Comparison of ENCODE assay signal across 28 mouse cellular contexts in genomic region chr3:88299172-88299571, GRCm38 (mm10). TPM values are rescaled to one million over a fixed set of nuclear protein-coding genes. Genes with fewer than 3 reads are reported as not detected.
DNase-seq lines count a peak whose midpoint lies in the region; ATAC-seq and TF ChIP-seq lines count a peak whose summit lies in the region.
"Had no signal": no experiment of that assay in that cellular context is flagged by ENCODE, and none has a peak within 500 bp of the region (broad histone marks: within the 10 kb centered on the region; RNA-seq: fewer than 3 reads in every experiment).

No protein-coding gene starts in this region.

- H3K27ac ChIP-seq in forebrain, embryonic 10.5 days: no peak overlapping the region
- H3K27ac ChIP-seq in forebrain, embryonic 14.5 days (ENCODE audit: low read depth, low read length): no peak overlapping the region
- no peak overlapping the region for H3K27ac ChIP-seq in liver, embryonic 12.5 days
- no peak overlapping the region for H3K27ac ChIP-seq in CH12.LX (ENCODE audit: insufficient read depth, low read depth)
- H3K27ac ChIP-seq in liver, embryonic 13.5 days: no peak overlapping the region
- H3K27ac ChIP-seq: embryonic facial prominence, embryonic 12.5 days; forebrain, embryonic 15.5 days; heart, embryonic 10.5 days; hindbrain, embryonic 12.5 days; intestine, embryonic 15.5 days; left cerebral cortex, adult 2 months; lung, embryonic 15.5 days had no signal

- peaks cover 28% of the 10 kb centered on the region for H3K4me1 ChIP-seq in forebrain, embryonic 10.5 days
- peaks cover 16% of the 10 kb centered on the region; the same call in 1 of the 2 replicates for H3K4me1 ChIP-seq in forebrain, embryonic 14.5 days (ENCODE audit: control insufficient read depth, insufficient read depth, low read length)
- peaks cover 27% of the 10 kb centered on the region for H3K4me1 ChIP-seq in liver, embryonic 12.5 days
- H3K4me1 ChIP-seq in CH12.LX (ENCODE audit: control insufficient read depth in 1 of 2, insufficient read depth in 2 of 2): peaks cover 0 to 28% of the 10 kb centered on the region in 2 experiments; a peak in 3 of 4 replicates
- peaks cover 31% of the 10 kb centered on the region for H3K4me1 ChIP-seq in liver, embryonic 13.5 days (replicated peaks)

- WGBS in forebrain, embryonic 10.5 days: 89% methylated on average over 1 of the region's 1 CpGs
- 93% methylated on average over 1 of the region's 1 CpGs for WGBS in forebrain, embryonic 14.5 days
- 23% methylated on average over 1 of the region's 1 CpGs for WGBS in liver, embryonic 12.5 days (ENCODE audit: insufficient replicate concordance)
- WGBS in liver, embryonic 13.5 days (ENCODE audit: insufficient replicate concordance): 29% methylated on average over 1 of the region's 1 CpGs

- no peak overlapping the region for H3K4me2 ChIP-seq in forebrain, embryonic 14.5 days (ENCODE audit: low read length)
- H3K4me2 ChIP-seq in liver, embryonic 12.5 days: peak overlapping the region; percentile 79
- no peak overlapping the region for H3K4me2 ChIP-seq in CH12.LX (ENCODE audit: insufficient read depth, low read depth, poor library complexity, severe bottlenecking)
- H3K4me2 ChIP-seq in liver, embryonic 13.5 days: peak overlapping the region; percentile 82

- peak overlapping the region; percentile 84; the same call in 1 of the 2 replicates for H3K4me3 ChIP-seq in forebrain, embryonic 10.5 days
- H3K4me3 ChIP-seq in forebrain, embryonic 14.5 days (ENCODE audit: low read depth, low read length): no peak overlapping the region
- peak overlapping the region; percentile 72; the same call in 1 of the 2 replicates for H3K4me3 ChIP-seq in liver, embryonic 12.5 days
- no peak overlapping the region for H3K4me3 ChIP-seq in CH12.LX (replicated peaks in 1 of 3; ENCODE audit: low read depth in 2 of 3, low read length in 2 of 3, poor library complexity in 1 of 3)
- peak overlapping the region; percentile 89; the same call in 1 of the 2 replicates for H3K4me3 ChIP-seq in liver, embryonic 13.5 days (replicated peaks)
- H3K4me3 ChIP-seq: left cerebral cortex, adult 2 months had no signal

- no peak for TF ChIP-seq POLR2A in CH12.LX (IDR thresholded peaks at IDR 0.05; ENCODE audit: low read depth, low read length)

- no peak for DNase-seq in forebrain, embryonic 10.5 days (ENCODE audit: extremely low spot score, low spot score)
- no peak for DNase-seq in forebrain, embryonic 14.5 days (ENCODE audit: low spot score)
- DNase-seq in liver (no peak), CH12.LX (ENCODE audit: extremely low read depth) (no peak)
- no peak for DNase-seq in liver, embryonic 13.5 days
- DNase-seq in cerebellum, adult 18-20 months: no peak
- DNase-seq in retina, postnatal 1 day: no peak
- DNase-seq: adrenal gland, postnatal 25 days; cerebellum, postnatal 14 days; gastrocnemius, postnatal 10 days; kidney, adult 8-10 months; kidney, postnatal 10 days; lung, postnatal 36 days; thymus, adult 18-20 months; thymus, postnatal 4 days had no signal

- no peak for TF ChIP-seq CTCF in CH12.LX (conservative IDR thresholded peaks at IDR 0.05 in 1 of 2, IDR thresholded peaks at IDR 0.05 in 1 of 2; ENCODE audit: low read depth in 2 of 2, low read length in 2 of 2)

- no peaks in the 10 kb centered on the region for H3K9me3 ChIP-seq in forebrain, embryonic 10.5 days
- H3K9me3 ChIP-seq in forebrain, embryonic 14.5 days (replicated peaks; ENCODE audit: control insufficient read depth, low read length): no peaks in the 10 kb centered on the region
- H3K9me3 ChIP-seq in liver, embryonic 12.5 days (replicated peaks): no peaks in the 10 kb centered on the region
- H3K9me3 ChIP-seq in CH12.LX (replicated peaks; ENCODE audit: low read length): no peaks in the 10 kb centered on the region
- no peaks in the 10 kb centered on the region for H3K9me3 ChIP-seq in liver, embryonic 13.5 days (replicated peaks)
- H3K9me3 ChIP-seq: embryonic facial prominence, embryonic 12.5 days; forebrain, embryonic 15.5 days; heart, embryonic 10.5 days; hindbrain, embryonic 12.5 days; intestine, embryonic 15.5 days; lung, embryonic 15.5 days had no signal

- H3K27me3 ChIP-seq in forebrain, embryonic 10.5 days (ENCODE audit: poor library complexity, severe bottlenecking): no peaks in the 10 kb centered on the region
- no peaks in the 10 kb centered on the region for H3K27me3 ChIP-seq in forebrain, embryonic 14.5 days (replicated peaks; ENCODE audit: control insufficient read depth, insufficient read depth, low read length)
- H3K27me3 ChIP-seq in liver, embryonic 12.5 days (replicated peaks): no peaks in the 10 kb centered on the region
- H3K27me3 ChIP-seq in CH12.LX (replicated peaks): no peaks in the 10 kb centered on the region
- H3K27me3 ChIP-seq in liver, embryonic 13.5 days: no peaks in the 10 kb centered on the region
- H3K27me3 ChIP-seq: embryonic facial prominence, embryonic 12.5 days; forebrain, embryonic 15.5 days; hindbrain, embryonic 12.5 days; intestine, embryonic 15.5 days; lung, embryonic 15.5 days had no signal

- peaks cover 60% of the 10 kb centered on the region for H3K36me3 ChIP-seq in forebrain, embryonic 10.5 days (replicated peaks)
- peaks cover 51% of the 10 kb centered on the region for H3K36me3 ChIP-seq in forebrain, embryonic 14.5 days (ENCODE audit: control insufficient read depth, insufficient read depth, low read length)
- H3K36me3 ChIP-seq in liver, embryonic 12.5 days: peaks cover 58% of the 10 kb centered on the region
- H3K36me3 ChIP-seq in CH12.LX (replicated peaks in 1 of 2; ENCODE audit: control insufficient read depth in 1 of 2, insufficient read depth in 1 of 2, low read length in 1 of 2): peaks cover 43 to 59% of the 10 kb centered on the region in 2 experiments
- H3K36me3 ChIP-seq in liver, embryonic 13.5 days: peaks cover 48% of the 10 kb centered on the region

- TF ChIP-seq RAD21 in CH12.LX (IDR thresholded peaks at IDR 0.05; ENCODE audit: low read depth, low read length): no peak

- no peak for ATAC-seq in forebrain, embryonic 14.5 days
- no peak for ATAC-seq in liver, embryonic 12.5 days
- no peak for ATAC-seq in liver, embryonic 13.5 days (ENCODE audit: low read depth)
- ATAC-seq: forebrain, embryonic 15.5 days; intestine, embryonic 15.5 days had no signal

- no peak for TF ChIP-seq EP300 in CH12.LX (IDR thresholded peaks at IDR 0.05; ENCODE audit: low read length)

- no peak overlapping the region for H3K9ac ChIP-seq in forebrain, embryonic 14.5 days (ENCODE audit: low read length)
- no peak overlapping the region for H3K9ac ChIP-seq in liver, embryonic 12.5 days
- H3K9ac ChIP-seq in CH12.LX (ENCODE audit: insufficient read depth, low read depth): peak overlapping the region; percentile 13; the same call in 1 of the 2 replicates
- 0 out of 2 replicates have a peak overlapping the region, but pooled peaks have one; percentile 14 for H3K9ac ChIP-seq in liver, embryonic 13.5 days
- H3K9ac ChIP-seq: intestine, embryonic 15.5 days had no signal

- dilution Hi-C loops in CH12.LX (cut with MboI; ENCODE audit: extremely low pct_ligation_motif_present, extremely low pct_unique_long_range_greater_than_20kb, low sequenced_read_pairs): no loop called here

- H3K79me2 ChIP-seq in CH12.LX (replicated peaks; ENCODE audit: control insufficient read depth, extremely low read depth, insufficient read depth, poor library complexity, severe bottlenecking): peaks cover 50% of the 10 kb centered on the region

- in situ Hi-C loops in CH12.LX (cut with MboI; ENCODE audit: low pct_ligation_motif_present, low pct_unique_long_range_greater_than_20kb, low sequenced_read_pairs): loop anchor here (5.0 kb wide), 1 partner anchor 33 kb away; no protein-coding TSS in a partner anchor

RNA-seq across cellular contexts. Expression of gene Cct3, which starts 2.3 kb away (rescaled TPM):
- 874 and 908 TPM in 2 replicates for polyA plus RNA-seq in forebrain, embryonic 10.5 days (2016; fragmentation: Nextera tagmentation; extraction: Ambion mirVana)
- polyA plus RNA-seq in forebrain, embryonic 14.5 days (2014; fragmentation: Nextera tagmentation; extraction: Ambion mirVana): 578 and 616 TPM in 2 replicates
- polyA plus RNA-seq in liver, embryonic 12.5 days (2016; fragmentation: Nextera tagmentation; extraction: Ambion mirVana): 448 and 488 TPM in 2 replicates
- 755 and 1,009 TPM in 2 replicates for total RNA-seq in CH12.LX (2012; rRNA removed)
- total RNA-seq in CH12.LX (2014; rRNA removed): 742 and 817 TPM in 2 replicates
- 546 and 579 TPM in 2 replicates for polyA plus RNA-seq in CH12.LX (2012; ENCODE audit: insufficient read length, low read depth)
- polyA plus RNA-seq in liver, embryonic 13.5 days (2015; fragmentation: Nextera tagmentation; extraction: Ambion mirVana): 376 and 404 TPM in 2 replicates

RNA-seq across cellular contexts. Expression of gene Tsacc, which starts 2.4 kb away (rescaled TPM):
- polyA plus RNA-seq in forebrain, embryonic 10.5 days (2016; fragmentation: Nextera tagmentation; extraction: Ambion mirVana): 14.3 TPM in 2 replicates
- 7.4 and 9.1 TPM in 2 replicates for polyA plus RNA-seq in forebrain, embryonic 14.5 days (2014; fragmentation: Nextera tagmentation; extraction: Ambion mirVana)
- polyA plus RNA-seq in liver, embryonic 12.5 days (2016; fragmentation: Nextera tagmentation; extraction: Ambion mirVana): 9.8 and 10.4 TPM in 2 replicates
- total RNA-seq in CH12.LX (2012; rRNA removed) (9.3 and 9.5 TPM in 2 replicates), CH12.LX (2014; rRNA removed) (4.4 and 6.7 TPM in 2 replicates)
- polyA plus RNA-seq in CH12.LX (2012; ENCODE audit: insufficient read length, low read depth): 9.1 and 11.3 TPM in 2 replicates
- polyA plus RNA-seq in liver, embryonic 13.5 days (2015; fragmentation: Nextera tagmentation; extraction: Ambion mirVana): 6.3 and 6.9 TPM in 2 replicates

RNA-seq across cellular contexts. Expression of gene Gm38392, which starts 12.2 kb away (rescaled TPM):
- 0.14 TPM in 1 of 2 replicates, not detected in the other for polyA plus RNA-seq in forebrain, embryonic 10.5 days (2016; fragmentation: Nextera tagmentation; extraction: Ambion mirVana)
- polyA plus RNA-seq in forebrain, embryonic 14.5 days (2014; fragmentation: Nextera tagmentation; extraction: Ambion mirVana): 0.18 and 0.22 TPM in 2 replicates
- 0.20 TPM in 1 of 2 replicates, not detected in the other for polyA plus RNA-seq in liver, embryonic 12.5 days (2016; fragmentation: Nextera tagmentation; extraction: Ambion mirVana)
- 0.08 TPM in 1 of 2 replicates, not detected in the other for total RNA-seq in CH12.LX (2012; rRNA removed)
- not detected in 2 replicates for total RNA-seq in CH12.LX (2014; rRNA removed)
- not detected in 2 replicates for polyA plus RNA-seq in CH12.LX (2012; ENCODE audit: insufficient read length, low read depth)
- polyA plus RNA-seq in liver, embryonic 13.5 days (2015; fragmentation: Nextera tagmentation; extraction: Ambion mirVana): 1.3 TPM in 1 of 2 replicates, not detected in the other
- total RNA-seq: granulocyte monocyte progenitor cell, adult 5-6 weeks; megakaryocyte-erythroid progenitor cell, adult 5-6 weeks had no signal
- polyA plus RNA-seq: brain, embryonic 14.5 days; embryonic facial prominence, embryonic 12.5 days; forebrain, embryonic 15.5 days; heart, postnatal 0 days; hindbrain, embryonic 12.5 days; small intestine, adult 2 months had no signal

RNA-seq across cellular contexts. Expression of gene Glmp, which starts 25.7 kb away (rescaled TPM):
- polyA plus RNA-seq in forebrain, embryonic 10.5 days (2016; fragmentation: Nextera tagmentation; extraction: Ambion mirVana): 114 and 124 TPM in 2 replicates
- 57.5 and 63.4 TPM in 2 replicates for polyA plus RNA-seq in forebrain, embryonic 14.5 days (2014; fragmentation: Nextera tagmentation; extraction: Ambion mirVana)
- 93.8 and 96.4 TPM in 2 replicates for polyA plus RNA-seq in liver, embryonic 12.5 days (2016; fragmentation: Nextera tagmentation; extraction: Ambion mirVana)
- total RNA-seq in CH12.LX (2012; rRNA removed) (67.4 and 75.6 TPM in 2 replicates), CH12.LX (2014; rRNA removed) (37.8 and 42.7 TPM in 2 replicates)
- 134 and 163 TPM in 2 replicates for polyA plus RNA-seq in CH12.LX (2012; ENCODE audit: insufficient read length, low read depth)
- polyA plus RNA-seq in liver, embryonic 13.5 days (2015; fragmentation: Nextera tagmentation; extraction: Ambion mirVana): 89.4 and 92.9 TPM in 2 replicates

RNA-seq across cellular contexts. Expression of gene Tmem79, which starts 36.8 kb away (rescaled TPM):
- polyA plus RNA-seq in forebrain, embryonic 10.5 days (2016; fragmentation: Nextera tagmentation; extraction: Ambion mirVana): 2.7 and 3.3 TPM in 2 replicates
- polyA plus RNA-seq in forebrain, embryonic 14.5 days (2014; fragmentation: Nextera tagmentation; extraction: Ambion mirVana): 0.91 and 1.4 TPM in 2 replicates
- polyA plus RNA-seq in liver, embryonic 12.5 days (2016; fragmentation: Nextera tagmentation; extraction: Ambion mirVana): 1.6 and 2.0 TPM in 2 replicates
- total RNA-seq in CH12.LX (2012; rRNA removed) (3.2 and 3.4 TPM in 2 replicates), CH12.LX (2014; rRNA removed) (1.0 and 1.6 TPM in 2 replicates)
- 3.5 and 3.7 TPM in 2 replicates for polyA plus RNA-seq in CH12.LX (2012; ENCODE audit: insufficient read length, low read depth)
- 1.5 TPM in 2 replicates for polyA plus RNA-seq in liver, embryonic 13.5 days (2015; fragmentation: Nextera tagmentation; extraction: Ambion mirVana)

Comparison
In these comparisons a context has a peak if more than half of its experiments do, and no peak if none do; other contexts are left out.
1. H3K4me3 ChIP-seq: peak in forebrain, embryonic 10.5 days (single experiment), liver, embryonic 12.5 days (single experiment) and liver, embryonic 13.5 days (single experiment); none in forebrain, embryonic 14.5 days (single experiment) and CH12.LX (0 of 3).
2. H3K9ac ChIP-seq: peak in CH12.LX (single experiment) and liver, embryonic 13.5 days (single experiment); none in forebrain, embryonic 14.5 days (single experiment) and liver, embryonic 12.5 days (single experiment).
3. H3K4me2 ChIP-seq: peak in liver, embryonic 12.5 days (single experiment) and liver, embryonic 13.5 days (single experiment); none in forebrain, embryonic 14.5 days (single experiment) and CH12.LX (single experiment).